Comparison of ENCODE assay signal across 9 mouse cellular contexts in genomic region chr11:62604886-62605618, GRCm38 (mm10). TPM values are rescaled to one million over a fixed set of nuclear protein-coding genes. Genes with fewer than 3 reads are reported as not detected.
DNase-seq lines count a peak whose midpoint lies in the region; ATAC-seq lines count a peak whose summit lies in the region.
"Had no signal": no experiment of that assay in that cellular context is flagged by ENCODE, and none has a peak within 500 bp of the region (broad histone marks: within the 10 kb centered on the region; RNA-seq: fewer than 3 reads in every experiment).

No protein-coding gene starts in this region.

- peaks cover 30% of the 10 kb centered on the region for H3K4me1 ChIP-seq in lung, embryonic 16.5 days (replicated peaks; ENCODE audit: control insufficient read depth, insufficient read depth, low read length)
- peaks cover 9% of the 10 kb centered on the region for H3K4me1 ChIP-seq in embryonic facial prominence, embryonic 14.5 days (ENCODE audit: control insufficient read depth, insufficient read depth, low read length)
- peaks cover 24% of the 10 kb centered on the region for H3K4me1 ChIP-seq in limb, embryonic 12.5 days (replicated peaks)
- H3K4me1 ChIP-seq in stomach, embryonic 14.5 days (ENCODE audit: control insufficient read depth, insufficient read depth, low read length), result peaks cover 17% of the 10 kb centered on the region

- H3K4me2 ChIP-seq in lung, embryonic 16.5 days (ENCODE audit: low read depth, low read length), result peak overlapping the region; percentile 72
- peak overlapping the region; percentile 71 for H3K4me2 ChIP-seq in embryonic facial prominence, embryonic 14.5 days (ENCODE audit: low read depth, low read length)
- peak overlapping the region; percentile 82 for H3K4me2 ChIP-seq in limb, embryonic 12.5 days
- H3K4me2 ChIP-seq in stomach, embryonic 14.5 days (replicated peaks; ENCODE audit: low read depth, low read length), result peak overlapping the region; percentile 74

- WGBS in lung, embryonic 16.5 days, result 18% methylated on average over 3 of the region's 3 CpGs
- WGBS in embryonic facial prominence, embryonic 14.5 days, result 22% methylated on average over 3 of the region's 3 CpGs
- WGBS in limb, embryonic 12.5 days, result 21% methylated on average over 3 of the region's 3 CpGs
- 15% methylated on average over 3 of the region's 3 CpGs for WGBS in stomach, embryonic 14.5 days

- peaks cover 35% of the 10 kb centered on the region for H3K36me3 ChIP-seq in lung, embryonic 16.5 days (ENCODE audit: control insufficient read depth, insufficient read depth, low read length)
- H3K36me3 ChIP-seq in embryonic facial prominence, embryonic 14.5 days (ENCODE audit: control insufficient read depth, insufficient read depth, low read length), result peaks cover 65% of the 10 kb centered on the region
- peaks cover 63% of the 10 kb centered on the region for H3K36me3 ChIP-seq in limb, embryonic 12.5 days
- H3K36me3 ChIP-seq in stomach, embryonic 14.5 days (ENCODE audit: control insufficient read depth, insufficient read depth, low read length), result peaks cover 46% of the 10 kb centered on the region

- peak overlapping the region; percentile 81 for H3K4me3 ChIP-seq in lung, embryonic 16.5 days (ENCODE audit: low read length)
- peak overlapping the region; percentile 82 for H3K4me3 ChIP-seq in embryonic facial prominence, embryonic 14.5 days (ENCODE audit: low read depth, low read length)
- peak overlapping the region; percentile 85 for H3K4me3 ChIP-seq in limb, embryonic 12.5 days (replicated peaks)
- peak overlapping the region; percentile 84 for H3K4me3 ChIP-seq in stomach, embryonic 14.5 days (ENCODE audit: low read depth, low read length)

- DNase-seq in lung, postnatal 14 days, result no peak
- DNase-seq in embryonic facial prominence, embryonic 14.5 days (ENCODE audit: low spot score), result no peak
- DNase-seq in ovary, postnatal 36 days (ENCODE audit: low spot score), result no peak
- no peak for DNase-seq in gastrocnemius, postnatal 4 days (ENCODE audit: low spot score in 2 of 2)
- DNase-seq in layer of hippocampus, postnatal 25 days (ENCODE audit: extremely low spot score in 1 of 2, low spot score in 1 of 2), result no peak
- DNase-seq: cerebellum, postnatal 36 days had no signal

- H3K9ac ChIP-seq in lung, embryonic 16.5 days (ENCODE audit: low read length), result peak overlapping the region; percentile 21; the same call in 1 of the 2 replicates
- peak overlapping the region; percentile 97 for H3K9ac ChIP-seq in embryonic facial prominence, embryonic 14.5 days (ENCODE audit: low read depth, low read length)
- H3K9ac ChIP-seq in limb, embryonic 12.5 days (replicated peaks), result peak overlapping the region; percentile 98
- H3K9ac ChIP-seq in stomach, embryonic 14.5 days (replicated peaks; ENCODE audit: low read depth, low read length), result peak overlapping the region; percentile 22; the same call in 1 of the 2 replicates

- H3K27me3 ChIP-seq in lung, embryonic 16.5 days (ENCODE audit: control insufficient read depth, insufficient read depth, low read depth, low read length), result no peaks in the 10 kb centered on the region
- H3K27me3 ChIP-seq in embryonic facial prominence, embryonic 14.5 days (replicated peaks; ENCODE audit: control insufficient read depth, insufficient read depth, low read length), result no peaks in the 10 kb centered on the region
- H3K27me3 ChIP-seq in limb, embryonic 12.5 days, result no peaks in the 10 kb centered on the region
- no peaks in the 10 kb centered on the region for H3K27me3 ChIP-seq in stomach, embryonic 14.5 days (ENCODE audit: control insufficient read depth, insufficient read depth, low read length)

- ATAC-seq in lung, embryonic 16.5 days (ENCODE audit: low read depth), result no peak
- ATAC-seq in embryonic facial prominence, embryonic 14.5 days (ENCODE audit: low read depth), result no peak
- no peak for ATAC-seq in limb, embryonic 12.5 days (ENCODE audit: insufficient number of reproducible peaks, insufficient read depth, low FRiP score, low TSS enrichment, low read depth)
- ATAC-seq in stomach, embryonic 14.5 days (ENCODE audit: insufficient number of reproducible peaks, insufficient read depth, low FRiP score, low read depth), result no peak

- H3K9me3 ChIP-seq in lung, embryonic 16.5 days (ENCODE audit: control insufficient read depth, low read length), result no peaks in the 10 kb centered on the region
- H3K9me3 ChIP-seq in embryonic facial prominence, embryonic 14.5 days (ENCODE audit: control insufficient read depth, low read length), result no peaks in the 10 kb centered on the region
- no peaks in the 10 kb centered on the region for H3K9me3 ChIP-seq in limb, embryonic 12.5 days
- H3K9me3 ChIP-seq in stomach, embryonic 14.5 days (ENCODE audit: control insufficient read depth, low read depth, low read length), result no peaks in the 10 kb centered on the region

- H3K27ac ChIP-seq in lung, embryonic 16.5 days (ENCODE audit: low read length), result peak overlapping the region; percentile 42; the same call in 1 of the 2 replicates
- peak overlapping the region; percentile 56; the same call in 1 of the 2 replicates for H3K27ac ChIP-seq in embryonic facial prominence, embryonic 14.5 days (replicated peaks; ENCODE audit: low read depth, low read length)
- peak overlapping the region; percentile 94 for H3K27ac ChIP-seq in limb, embryonic 12.5 days
- H3K27ac ChIP-seq in stomach, embryonic 14.5 days (ENCODE audit: low read length), result peak overlapping the region; percentile 36; the same call in 1 of the 2 replicates

RNA-seq across cellular contexts. Expression of gene Trpv2, which starts 30.8 kb away (rescaled TPM):
- polyA plus RNA-seq in lung, embryonic 16.5 days (2015; fragmentation: Nextera tagmentation; extraction: Ambion mirVana), result 4.8 and 4.9 TPM in 2 replicates
- 5.3 and 6.4 TPM in 2 replicates for polyA plus RNA-seq in embryonic facial prominence, embryonic 14.5 days (2014; fragmentation: Nextera tagmentation; extraction: Ambion mirVana)
- polyA plus RNA-seq in limb, embryonic 12.5 days (2016; fragmentation: Nextera tagmentation; extraction: Ambion mirVana), result 0.88 and 1.2 TPM in 2 replicates
- 12.0 and 12.8 TPM in 2 replicates for polyA plus RNA-seq in stomach, embryonic 14.5 days (2014; fragmentation: Nextera tagmentation; extraction: Ambion mirVana)
- total RNA-seq in gastrocnemius, postnatal 4 days (2021), result 1 to 10 TPM; 3.6 to 4.7 TPM
- 10 to 100 TPM; 14.3 to 16.0 TPM for total RNA-seq in layer of hippocampus, postnatal 25 days (2021)

RNA-seq across cellular contexts. Expression of gene Lrrc75a, which starts 43.3 kb away (rescaled TPM):
- polyA plus RNA-seq in lung, embryonic 16.5 days (2015; fragmentation: Nextera tagmentation; extraction: Ambion mirVana), result 10.6 and 11.8 TPM in 2 replicates
- 16.6 and 17.2 TPM in 2 replicates for polyA plus RNA-seq in embryonic facial prominence, embryonic 14.5 days (2014; fragmentation: Nextera tagmentation; extraction: Ambion mirVana)
- 19.2 and 23.2 TPM in 2 replicates for polyA plus RNA-seq in limb, embryonic 12.5 days (2016; fragmentation: Nextera tagmentation; extraction: Ambion mirVana)
- 9.0 and 10.1 TPM in 2 replicates for polyA plus RNA-seq in stomach, embryonic 14.5 days (2014; fragmentation: Nextera tagmentation; extraction: Ambion mirVana)
- 10 to 100 TPM; 29.1 to 31.3 TPM for total RNA-seq in gastrocnemius, postnatal 4 days (2021)
- 1 to 10 TPM; 8.1 to 9.9 TPM for total RNA-seq in layer of hippocampus, postnatal 25 days (2021)

RNA-seq across cellular contexts. Expression of gene Mmgt2, which starts 43.4 kb away (rescaled TPM):
- 34.6 and 38.1 TPM in 2 replicates for polyA plus RNA-seq in lung, embryonic 16.5 days (2015; fragmentation: Nextera tagmentation; extraction: Ambion mirVana)
- polyA plus RNA-seq in embryonic facial prominence, embryonic 14.5 days (2014; fragmentation: Nextera tagmentation; extraction: Ambion mirVana), result 48.4 and 54.3 TPM in 2 replicates
- polyA plus RNA-seq in limb, embryonic 12.5 days (2016; fragmentation: Nextera tagmentation; extraction: Ambion mirVana), result 59.9 and 61.2 TPM in 2 replicates
- 49.6 and 50.5 TPM in 2 replicates for polyA plus RNA-seq in stomach, embryonic 14.5 days (2014; fragmentation: Nextera tagmentation; extraction: Ambion mirVana)
- 10 to 100 TPM; 24.2 to 26.0 TPM for total RNA-seq in gastrocnemius, postnatal 4 days (2021)
- total RNA-seq in layer of hippocampus, postnatal 25 days (2021), result 10 to 100 TPM; 16.5 to 17.9 TPM

RNA-seq across cellular contexts. Expression of gene Ubb, which starts 54.1 kb away (rescaled TPM):
- 3,082 and 3,189 TPM in 2 replicates for polyA plus RNA-seq in lung, embryonic 16.5 days (2015; fragmentation: Nextera tagmentation; extraction: Ambion mirVana)
- 3,072 and 3,339 TPM in 2 replicates for polyA plus RNA-seq in embryonic facial prominence, embryonic 14.5 days (2014; fragmentation: Nextera tagmentation; extraction: Ambion mirVana)
- 3,589 and 3,648 TPM in 2 replicates for polyA plus RNA-seq in limb, embryonic 12.5 days (2016; fragmentation: Nextera tagmentation; extraction: Ambion mirVana)
- 3,062 and 3,133 TPM in 2 replicates for polyA plus RNA-seq in stomach, embryonic 14.5 days (2014; fragmentation: Nextera tagmentation; extraction: Ambion mirVana)
- 1,000 to 10,000 TPM; 1,167 to 1,215 TPM for total RNA-seq in gastrocnemius, postnatal 4 days (2021)
- 1,000 to 10,000 TPM; 1,687 to 1,997 TPM for total RNA-seq in layer of hippocampus, postnatal 25 days (2021)

Comparison
In these comparisons a context has a peak if more than half of its experiments do, and no peak if none do; other contexts are left out.
1. H3K27ac ChIP-seq: peak in every context shown above with its lines; median percentile 94 in limb, embryonic 12.5 days; 56 in embryonic facial prominence, embryonic 14.5 days; 42 in lung, embryonic 16.5 days; 36 in stomach, embryonic 14.5 days.
2. H3K9ac ChIP-seq: peak in every context shown above with its lines; median percentile 98 in limb, embryonic 12.5 days; 97 in embryonic facial prominence, embryonic 14.5 days; 22 in stomach, embryonic 14.5 days; 21 in lung, embryonic 16.5 days.